Mouse (Mus musculus) layer of hippocampus, adult 8-10 months (tissue): ENCODE results near the gene Dalrd3. TPM values are rescaled to one million over a fixed set of nuclear protein-coding genes. Genes with fewer than 3 reads are reported as not detected.

Experiments
- DNase-seq, 2 experiments: peaks; one replicate each; pipeline ENCODE4 v3.0.0; 2022; ENCODE audit warnings: low spot score in 2 of 2
- microRNA-seq, 2 experiments: library from miRNA; unstranded; fragments of <30 nt; microRNA quantifications; one replicate each; pipeline ENCODE4 v1.2.0; 2022
- total RNA-seq, 4 experiments: library from RNA; stranded (reverse); gene quantifications; 2 replicates each; pipeline ENCODE4 v1.2.4; 2022

Gene Dalrd3
- total RNA-seq, 4 experiments from 2014 or later: 89.4 to 104 (median 95.7) TPM

- DNase-seq: no peak
Measured at GRCm38 (mm10) chr9:108617301-108617700, 47.6 kb downstream of the Dalrd3 start.

Small RNA genes lying within 50 kb of the gene (microRNA-seq; reads per million reads assigned to microRNA genes)
- gene Gm24083 (0 reads per million in 2 experiments), gene Mir191 (0 reads per million in 2 experiments), gene Mir425 (433 to 604 reads per million in 2 experiments)

Other genes with a start within 250 kb of the Dalrd3 start
- gene Gpx1, start 231.0 kb upstream of the Dalrd3 start, total RNA-seq: 100 to 1,000 TPM in 1 of 4 experiments, 10 to 100 TPM in 3; 57.7 to 113 (median 78.2) TPM
- gene Usp4, start 222.0 kb upstream of the Dalrd3 start, total RNA-seq: 100 to 1,000 TPM; 102 to 124 (median 112) TPM
- 1 to 10 TPM; 1.3 to 2.1 (median 1.9) TPM for gene 1700102P08Rik, start 177.1 kb upstream of the Dalrd3 start, total RNA-seq
- under 1 TPM; 0.11 to 0.26 (median 0.15) TPM for gene Ccdc36, start 141.4 kb upstream of the Dalrd3 start, total RNA-seq
- not detected for gene BC048562, start 133.4 kb upstream of the Dalrd3 start, total RNA-seq
- gene Ccdc71, start 109.4 kb upstream of the Dalrd3 start, total RNA-seq: 10 to 100 TPM; 31.3 to 44.7 (median 36.6) TPM
- gene Klhdc8b, start 108.3 kb upstream of the Dalrd3 start, total RNA-seq: 10 to 100 TPM; 22.0 to 32.0 (median 24.2) TPM
- gene Lamb2, start 90.2 kb upstream of the Dalrd3 start, total RNA-seq: 10 to 100 TPM; 28.9 to 46.8 (median 34.7) TPM
- gene Usp19, start 79.3 kb upstream of the Dalrd3 start, total RNA-seq: 100 to 1,000 TPM; 144 to 189 (median 157) TPM
- 10 to 100 TPM; 84.0 to 96.5 (median 89.4) TPM for gene Qars, start 62.2 kb upstream of the Dalrd3 start, total RNA-seq
- gene Qrich1, start 53.1 kb upstream of the Dalrd3 start, total RNA-seq: 100 to 1,000 TPM; 141 to 150 (median 146) TPM
- gene Impdh2, start 9.6 kb upstream of the Dalrd3 start, total RNA-seq: 10 to 100 TPM; 53.1 to 59.5 (median 58.0) TPM
- 10 to 100 TPM; 63.7 to 73.3 (median 70.0) TPM for gene Ndufaf3, start 2.5 kb upstream of the Dalrd3 start, total RNA-seq
- 100 to 1,000 TPM; 123 to 146 (median 129) TPM for gene Wdr6, start 8.9 kb downstream of the Dalrd3 start, total RNA-seq
- gene P4htm, start 27.8 kb downstream of the Dalrd3 start, total RNA-seq: 10 to 100 TPM; 92.9 to 99.1 (median 97.8) TPM
- gene Arih2, start 79.5 kb downstream of the Dalrd3 start, total RNA-seq: 10 to 100 TPM; 49.4 to 60.4 (median 54.9) TPM
- gene Slc25a20, start 92.2 kb downstream of the Dalrd3 start, total RNA-seq: 10 to 100 TPM; 14.3 to 17.4 (median 16.6) TPM
- 10 to 100 TPM; 41.1 to 58.2 (median 50.9) TPM for gene Prkar2a, start 119.4 kb downstream of the Dalrd3 start, total RNA-seq
- gene Ip6k2, start 213.9 kb downstream of the Dalrd3 start, total RNA-seq: 100 to 1,000 TPM; 195 to 221 (median 213) TPM
- gene Nckipsd, start 238.5 kb downstream of the Dalrd3 start, total RNA-seq: 10 to 100 TPM; 70.0 to 74.4 (median 73.5) TPM